Mouse (Mus musculus): ENCODE data around the gene Cald1. TPM values are rescaled to one million over a fixed set of nuclear protein-coding genes. Genes with fewer than 3 reads are reported as not detected.

Cald1 gene
- total RNA-seq, 4 experiments from 2014 or later = 38.7 to 48.1 (median 43.9) TPM

GRCm38 (mm10) chr6:34717651-34718050 is 119.4 kb downstream of the Cald1 start:
- DNase-seq (ENCODE audit: low spot score) = no peak

GRCm38 (mm10) chr6:34719141-34719680 is 120.9 kb downstream of the Cald1 start:
- DNase-seq (ENCODE audit: low spot score) = no peak

- DNase-seq (ENCODE audit: low spot score) = peak; percentile 57
These were observed 122.1 kb downstream of the Cald1 start for GRCm38 (mm10) chr6:34720447-34720846.

DNA sequence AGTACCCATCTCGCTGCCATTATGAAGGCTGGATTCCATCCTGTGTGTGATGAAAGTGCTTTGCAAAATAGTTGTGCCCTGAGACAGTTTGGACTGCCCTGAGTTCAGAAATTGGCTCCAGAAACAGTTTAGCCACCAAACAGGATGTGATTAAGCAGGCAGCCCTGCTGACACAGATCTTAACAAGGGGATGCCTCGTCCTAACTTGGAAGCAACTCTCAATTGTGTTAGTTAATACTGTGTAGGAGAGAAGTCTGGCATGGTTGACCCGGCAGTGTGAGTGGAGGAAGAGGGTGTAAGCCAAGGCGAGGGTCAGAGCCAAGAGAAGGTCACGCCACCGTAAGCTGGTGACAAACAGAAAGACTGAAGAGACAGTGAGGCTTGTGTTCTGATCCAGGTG is 123.4 kb downstream of the Cald1 start:
- DNase-seq (ENCODE audit: low spot score) = peak; percentile 41

GRCm38 (mm10) chr6:34722660-34723059 is 124.4 kb downstream of the Cald1 start:
- no peak for DNase-seq (ENCODE audit: low spot score)

GRCm38 (mm10) chr6:34723250-34723904 is 125.1 kb downstream of the Cald1 start:
- no peak for DNase-seq (ENCODE audit: low spot score)

DNA sequence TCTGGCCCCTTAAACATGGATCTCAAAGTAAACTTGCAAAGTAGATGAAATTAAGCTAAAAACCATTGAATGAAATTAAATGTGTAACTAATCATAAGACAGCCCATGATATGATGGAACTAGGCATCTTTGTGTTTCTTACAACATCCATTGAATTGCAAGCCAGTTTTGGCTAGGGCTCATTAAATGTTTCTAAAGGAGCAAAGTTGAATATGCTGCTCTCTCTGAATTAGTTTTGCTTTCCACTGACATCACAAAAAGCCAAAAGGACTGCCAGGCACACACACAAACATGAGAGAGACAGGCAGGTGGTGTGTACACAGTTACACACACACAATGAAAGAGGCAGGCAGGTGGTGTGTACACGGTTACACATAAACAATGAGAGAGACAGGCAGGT is 127.4 kb downstream of the Cald1 start:
- DNase-seq (ENCODE audit: low spot score) = no peak

DNA sequence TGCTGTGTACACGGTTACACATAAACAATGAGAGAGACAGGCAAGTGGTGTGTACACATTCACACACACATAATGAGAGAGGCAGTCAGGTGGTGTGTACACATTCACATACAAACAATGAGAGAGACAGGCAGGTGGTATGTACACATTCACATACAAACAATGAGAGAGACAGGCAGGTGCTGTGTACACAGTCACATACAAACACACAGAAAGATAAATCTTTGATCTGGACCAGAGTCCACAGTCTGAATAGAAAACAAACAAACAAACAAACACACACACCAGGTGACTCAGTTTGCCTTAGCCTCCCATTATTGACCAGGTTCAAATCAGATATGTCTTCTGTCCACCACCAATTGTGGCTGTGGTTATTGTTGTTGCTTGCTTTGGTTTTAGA is 127.8 kb downstream of the Cald1 start:
- no peak for DNase-seq (ENCODE audit: low spot score)

- DNase-seq (ENCODE audit: low spot score) = no peak
These were observed 129.2 kb downstream of the Cald1 start for GRCm38 (mm10) chr6:34727316-34727983.

- no peak for DNase-seq (ENCODE audit: low spot score)
These were observed 131.3 kb downstream of the Cald1 start for GRCm38 (mm10) chr6:34729449-34730151.

- DNase-seq (ENCODE audit: low spot score) = no peak
These were observed 132.7 kb downstream of the Cald1 start for GRCm38 (mm10) chr6:34731007-34731406.

DNA sequence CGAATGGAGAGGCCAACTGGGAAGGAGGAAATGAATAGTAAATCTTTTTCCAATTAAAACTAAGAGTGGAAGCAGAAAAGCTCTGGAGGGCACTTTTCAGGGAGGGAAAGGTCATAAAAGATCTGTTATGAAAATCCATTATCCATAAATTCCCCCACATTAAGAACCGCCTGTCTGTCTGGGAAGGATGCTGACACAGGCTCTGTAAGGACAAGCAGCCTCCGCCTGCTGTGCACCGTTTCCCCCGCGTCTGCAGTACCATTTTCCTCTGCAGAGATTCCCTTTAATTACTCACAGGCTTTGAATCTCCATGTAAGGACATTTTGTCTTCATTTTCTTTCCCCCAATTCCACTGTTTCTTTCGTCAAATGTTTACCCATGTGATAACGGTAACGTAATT is 133.2 kb downstream of the Cald1 start:
- no peak for DNase-seq (ENCODE audit: low spot score)

DNA sequence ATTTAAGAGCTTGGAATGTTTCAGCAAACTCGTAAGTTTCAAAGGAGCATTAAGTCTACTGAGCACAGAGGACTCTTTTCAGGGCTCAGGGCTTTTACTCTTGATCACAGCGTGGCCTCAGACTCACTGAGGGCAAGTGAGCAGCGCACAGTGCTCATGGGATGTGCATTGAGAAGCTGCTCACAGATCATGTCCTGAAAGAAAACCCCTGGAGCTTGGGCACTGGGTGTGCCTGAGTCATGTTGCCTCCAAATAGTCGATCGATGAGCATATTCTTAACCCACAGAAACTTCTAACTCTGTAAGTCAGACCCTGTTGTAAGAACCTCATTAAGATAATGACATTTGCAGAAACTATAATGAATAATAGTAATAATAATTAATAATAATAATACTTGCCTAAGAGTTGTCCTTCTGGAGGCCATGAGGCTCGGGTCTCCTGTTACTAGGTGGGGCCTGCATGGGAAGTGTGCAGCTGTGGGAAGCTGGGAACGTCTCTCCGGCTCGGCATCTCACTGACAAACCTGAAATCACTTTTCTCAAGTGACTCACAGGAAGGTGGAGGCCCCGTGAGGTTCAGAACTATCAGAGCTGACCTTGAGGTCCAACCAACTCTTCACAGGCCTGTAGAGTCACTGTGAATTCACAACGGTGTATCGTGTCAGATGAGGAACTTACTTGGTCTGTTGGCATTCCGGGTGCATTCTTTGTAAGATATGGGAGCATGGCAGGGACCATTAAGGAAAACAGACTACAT is 136.8 kb downstream of the Cald1 start:
- DNase-seq (ENCODE audit: low spot score) = no peak

DNA sequence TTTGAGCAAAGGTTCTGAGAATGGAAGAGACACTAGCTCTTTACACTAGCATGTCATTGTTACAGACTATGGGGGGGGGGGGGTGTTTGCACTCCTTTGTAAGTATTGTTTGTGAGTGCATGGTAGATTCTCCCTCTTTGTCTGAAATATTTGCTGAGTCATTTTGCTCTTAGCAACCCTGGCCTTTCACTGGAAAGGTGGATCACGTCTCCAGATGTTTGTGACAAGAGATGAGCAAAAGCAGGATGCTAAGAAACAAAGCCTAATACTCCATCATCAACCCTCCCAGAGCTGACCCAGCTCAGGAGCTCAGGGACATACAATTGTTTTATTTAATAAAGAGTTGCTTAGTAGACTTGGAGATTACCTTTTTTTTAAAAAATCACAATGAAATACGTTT is 138.6 kb downstream of the Cald1 start:
- no peak for DNase-seq (ENCODE audit: low spot score)

DNA sequence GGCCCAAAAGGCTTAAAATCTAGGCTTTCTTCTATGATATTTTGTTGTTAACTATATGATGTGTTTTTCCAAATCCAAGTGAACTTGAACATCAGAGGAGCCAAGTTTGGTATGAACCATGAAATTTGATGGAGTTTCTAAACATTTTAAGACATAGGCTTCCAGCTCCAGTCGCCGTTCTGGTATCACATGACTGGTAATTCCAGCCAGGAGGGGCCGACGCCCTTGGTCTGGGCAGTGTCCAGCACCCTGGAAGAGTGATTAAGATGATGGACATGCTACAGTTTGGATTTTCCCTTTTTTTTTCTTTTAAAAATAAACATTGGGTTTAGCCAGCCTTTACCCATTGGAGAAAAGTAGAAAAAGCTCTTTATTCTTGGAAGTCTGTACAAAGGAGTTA is 145.6 kb downstream of the Cald1 start:
- no peak for DNase-seq (ENCODE audit: low spot score)

DNA sequence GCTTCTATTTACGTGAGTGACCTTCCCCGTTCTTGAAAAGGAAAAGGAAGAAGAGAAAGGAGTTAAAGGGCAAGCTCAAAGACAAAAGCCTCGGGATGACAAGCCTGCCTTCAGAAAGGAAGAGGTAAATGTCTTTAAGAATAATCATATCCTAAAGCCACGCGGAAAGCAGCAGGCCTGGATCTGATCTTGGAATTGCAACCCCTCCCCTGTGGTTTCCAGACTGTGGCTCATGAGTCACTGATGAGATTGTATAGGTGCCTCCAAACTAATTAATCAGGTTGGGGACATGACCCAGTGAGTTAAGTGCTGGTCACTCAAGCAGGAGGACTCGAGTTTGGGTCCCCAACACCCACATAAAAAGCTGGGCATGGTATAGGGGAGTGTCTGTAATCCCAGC is 149.5 kb downstream of the Cald1 start:
- DNase-seq (ENCODE audit: low spot score) = no peak

GRCm38 (mm10) chr6:34748566-34748965 is 150.3 kb downstream of the Cald1 start:
- DNase-seq (ENCODE audit: low spot score) = no peak

GRCm38 (mm10) chr6:34749526-34749925 is 151.2 kb downstream of the Cald1 start:
- no peak for DNase-seq (ENCODE audit: low spot score)

DNA sequence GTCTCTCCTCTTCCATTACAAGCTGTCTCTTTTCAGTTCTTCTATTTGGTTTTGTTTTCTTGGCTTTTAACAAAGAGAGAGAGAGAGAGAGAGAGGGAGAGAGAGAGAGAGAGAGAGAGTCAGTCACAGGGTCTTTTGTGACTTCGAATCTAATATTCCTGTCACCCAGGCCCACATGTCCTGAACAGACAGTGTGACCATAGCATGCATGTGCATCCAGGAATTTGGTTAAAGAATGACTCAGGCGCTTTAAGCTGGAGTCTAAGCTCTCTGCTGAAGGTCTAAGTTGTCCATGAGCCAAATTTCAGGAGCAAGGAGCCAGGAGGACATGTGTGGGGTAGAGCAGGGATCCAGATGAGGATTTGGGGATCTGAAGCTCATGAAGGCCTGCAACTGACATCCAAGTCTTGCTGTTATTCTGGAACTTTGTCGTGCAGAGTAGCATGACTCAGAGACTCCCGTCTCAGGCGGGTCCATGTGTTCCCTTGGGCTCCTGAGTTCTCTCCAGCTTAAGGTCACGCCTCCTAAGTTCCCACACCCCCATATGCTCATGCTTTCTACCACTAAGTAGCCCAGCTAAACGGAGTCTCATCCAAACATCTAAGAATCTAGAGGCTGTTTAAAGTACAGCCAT is 152.3 kb downstream of the Cald1 start:
- peak; percentile 48 for DNase-seq (ENCODE audit: low spot score)

GRCm38 (mm10) chr6:34751625-34752024 is 153.3 kb downstream of the Cald1 start:
- no peak for DNase-seq (ENCODE audit: low spot score)

DNA sequence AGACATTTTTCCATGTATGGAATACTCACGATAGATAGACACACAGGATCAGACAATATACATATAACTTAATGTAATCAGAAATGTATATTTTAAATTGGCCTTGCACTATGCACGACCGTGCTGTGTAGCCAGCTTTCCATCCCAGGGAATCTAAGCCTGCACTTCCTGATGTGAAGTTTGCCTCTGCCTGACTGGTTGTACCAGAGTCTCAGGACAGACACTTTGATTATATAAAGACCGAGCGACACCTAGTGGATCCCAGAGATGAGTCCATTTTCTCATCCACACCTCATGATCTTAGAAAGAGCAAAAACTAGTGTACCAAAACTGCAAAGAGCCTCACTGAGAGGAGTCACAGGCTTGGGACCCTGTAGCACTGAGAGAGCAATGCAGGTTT is 156.1 kb downstream of the Cald1 start:
- peak; percentile 67 for DNase-seq (ENCODE audit: low spot score)

Data from heart, adult 8-10 months (tissue).